Mouse (Mus musculus) T-helper 2 cell (primary cell): Measurements from ENCODE around the gene Atp9a.

Experiments
- in situ Hi-C: fragments of 300-600 bp; cut with MboI, MseI; formaldehyde crosslinking; loops from one replicate; pipeline ENCODE4 v1.15.1; 2025; ENCODE audit warnings: high pct_unique_total_duplicates

The Atp9a gene

DNA sequence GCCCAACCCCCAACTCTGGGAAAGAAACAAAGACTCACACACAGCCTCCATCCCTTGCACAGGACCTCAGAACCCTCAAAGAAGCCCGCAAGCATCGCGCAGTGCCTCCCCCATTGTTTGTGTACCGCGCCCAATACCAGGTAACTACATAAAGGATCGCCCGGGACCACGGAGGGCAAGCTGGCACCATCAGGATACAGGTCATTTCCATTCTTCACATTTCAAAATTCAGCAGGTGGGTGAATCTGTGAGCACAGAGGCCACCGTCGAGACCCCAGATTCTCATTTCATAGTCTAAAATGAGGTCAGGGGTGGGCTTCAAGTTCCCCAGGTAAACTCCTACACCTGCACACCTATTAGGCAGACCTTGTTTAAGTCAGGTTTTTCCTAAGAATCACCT lies 1.7 kb downstream of the Atp9a start:
- in situ Hi-C loops: no loop called here

- in situ Hi-C loops: no loop called here
These were observed 3.4 kb downstream of the Atp9a start for GRCm38 (mm10) chr2:168738854-168739253.

DNA sequence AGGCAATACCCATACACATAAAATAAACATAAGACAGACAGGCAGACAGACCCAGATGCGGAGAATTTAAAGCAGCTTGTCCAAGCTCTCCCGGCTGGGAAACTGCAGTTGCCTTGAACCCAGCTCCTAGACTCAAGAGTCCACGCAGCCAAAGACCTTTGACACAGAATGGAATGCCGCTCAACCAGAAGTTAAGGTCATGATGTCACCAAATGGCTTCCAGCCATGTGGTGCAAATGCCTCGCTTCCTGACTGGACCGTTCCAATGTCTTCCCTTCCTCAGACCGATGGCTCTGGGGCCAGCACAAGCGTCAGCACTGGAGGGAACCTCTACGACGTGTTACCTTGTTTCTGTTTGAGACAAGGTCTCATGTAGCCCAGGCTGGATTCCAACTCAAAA lies 4.3 kb downstream of the Atp9a start:
- in situ Hi-C loops: no loop called here

GRCm38 (mm10) chr2:168734023-168734422 lies 8.2 kb downstream of the Atp9a start:
- in situ Hi-C loops: no loop called here

DNA sequence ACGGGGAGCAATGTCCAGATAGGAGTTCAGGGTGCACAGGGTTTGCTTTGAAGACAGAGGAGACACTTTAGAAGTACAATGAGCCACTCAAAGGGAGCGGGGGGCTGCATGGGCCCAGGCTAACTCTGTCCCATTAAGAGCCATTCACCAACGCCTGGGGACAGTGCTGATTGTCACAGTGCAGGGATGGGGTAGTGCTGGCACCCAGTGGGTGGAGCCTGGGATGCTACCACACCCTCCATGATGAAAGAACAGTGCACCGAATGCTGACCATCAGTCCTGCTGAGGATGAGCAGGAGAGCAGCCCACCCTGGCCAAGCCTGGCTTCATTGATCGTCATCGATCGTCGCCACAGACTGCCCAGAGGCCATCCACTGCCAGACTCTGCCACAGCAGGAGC lies 11.0 kb downstream of the Atp9a start:
- in situ Hi-C loops: no loop called here

DNA sequence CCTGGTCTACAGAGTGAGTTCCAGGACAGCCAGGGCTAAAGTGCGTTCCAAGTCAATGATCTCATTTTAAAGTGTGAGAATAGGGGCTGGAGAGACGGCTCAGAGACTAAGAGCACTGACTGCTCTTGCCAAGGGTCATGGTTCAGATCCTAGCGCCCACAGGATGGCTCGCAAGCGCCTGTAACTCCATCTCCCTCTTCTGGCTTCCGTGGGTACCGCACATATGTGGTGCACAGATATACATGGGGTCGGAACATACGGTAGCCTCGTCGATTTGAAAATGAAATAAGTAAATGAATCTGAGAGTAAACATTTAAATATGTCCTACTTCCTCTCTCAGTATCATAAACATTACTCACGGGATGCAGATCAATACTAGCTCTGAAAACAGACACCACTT lies 12.5 kb downstream of the Atp9a start:
- in situ Hi-C loops: no loop called here

- in situ Hi-C loops: no loop called here
These were observed 14.2 kb downstream of the Atp9a start for GRCm38 (mm10) chr2:168728045-168728444.

- in situ Hi-C loops: no loop called here
These were observed 16.2 kb downstream of the Atp9a start for GRCm38 (mm10) chr2:168726007-168726406.

GRCm38 (mm10) chr2:168721313-168721712 lies 20.9 kb downstream of the Atp9a start:
- in situ Hi-C loops: no loop called here

DNA sequence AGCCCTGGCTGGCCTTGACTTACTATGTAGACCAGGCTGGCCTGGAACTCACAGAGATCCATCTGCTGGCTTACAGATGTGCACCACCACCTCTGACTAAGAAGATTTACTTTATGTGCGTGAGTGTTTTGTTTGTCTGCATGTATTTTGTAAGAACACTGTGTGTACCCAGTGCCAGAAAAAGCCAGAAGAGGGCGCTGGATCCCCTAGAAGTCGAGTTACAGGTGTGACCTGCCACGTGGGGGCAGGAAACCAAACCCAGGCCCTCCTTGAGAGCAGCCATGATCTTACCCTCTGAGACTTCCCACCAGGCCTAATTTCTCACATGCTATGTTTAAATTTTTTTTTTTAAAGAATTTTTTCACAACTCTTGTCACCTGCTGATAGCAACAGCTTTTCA lies 22.5 kb downstream of the Atp9a start:
- in situ Hi-C loops: no loop called here

DNA sequence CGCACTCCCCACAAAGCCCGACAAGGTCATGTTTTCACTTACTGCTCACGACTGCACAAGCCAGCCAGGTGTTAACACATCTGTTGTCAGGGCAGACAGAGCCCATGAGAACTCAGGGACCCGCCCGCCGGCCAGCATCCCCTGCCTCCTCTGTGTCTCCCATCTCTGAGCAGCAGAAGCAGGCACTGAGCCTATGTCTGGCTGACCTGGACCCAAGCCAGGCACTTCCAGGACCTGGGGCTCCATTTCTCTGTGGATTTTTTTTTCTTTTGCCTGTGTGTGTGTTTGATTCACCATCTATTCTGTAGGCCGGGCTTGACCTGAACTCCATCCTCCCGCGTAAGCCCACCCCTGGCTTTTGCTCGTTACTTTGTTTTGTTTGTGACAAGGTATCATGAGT lies 23.5 kb downstream of the Atp9a start:
- in situ Hi-C loops: no loop called here

- in situ Hi-C loops: no loop called here
These were observed 23.9 kb downstream of the Atp9a start for GRCm38 (mm10) chr2:168718267-168718666.

GRCm38 (mm10) chr2:168712199-168713176 lies 29.7 kb downstream of the Atp9a start:
- in situ Hi-C loops: no loop called here

DNA sequence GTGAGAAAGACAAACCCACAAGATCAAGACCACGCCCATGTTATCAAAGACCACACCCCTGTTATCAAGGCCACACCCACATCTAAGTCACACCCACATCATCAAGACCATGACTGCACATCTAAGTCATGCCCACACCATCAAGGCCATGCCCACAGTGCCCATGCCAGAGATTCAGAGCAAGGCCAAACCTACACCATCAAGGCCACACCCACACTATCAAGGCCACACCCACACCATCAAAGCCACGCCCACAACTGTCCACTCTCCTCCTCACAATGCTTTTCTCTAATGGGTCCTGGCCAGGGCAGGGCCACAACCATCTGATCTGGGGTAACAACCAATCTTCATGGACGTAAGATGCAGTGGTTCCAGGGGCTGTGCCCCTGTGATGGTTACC lies 31.2 kb downstream of the Atp9a start:
- in situ Hi-C loops: no loop called here

- in situ Hi-C loops: no loop called here
These were observed 34.4 kb downstream of the Atp9a start for GRCm38 (mm10) chr2:168707766-168708165.

DNA sequence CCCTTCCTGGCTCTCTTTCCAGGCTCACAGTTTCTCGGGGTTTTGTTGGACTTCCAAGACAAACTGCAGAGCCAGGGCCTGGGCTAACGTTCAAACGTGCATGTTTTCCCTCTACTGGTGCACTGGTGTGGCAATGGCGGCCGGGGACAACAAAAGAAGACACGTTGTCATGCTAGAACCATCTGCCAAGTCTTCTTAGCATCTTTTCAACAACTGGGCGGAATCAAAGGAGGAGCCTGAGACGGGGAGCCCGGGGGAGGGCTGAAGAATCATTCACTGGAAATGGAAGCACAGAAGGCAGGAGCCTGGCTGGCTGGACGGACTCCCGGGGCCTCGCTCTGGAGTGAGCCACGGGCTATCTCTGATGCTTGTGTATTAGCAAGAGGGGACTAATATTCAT lies 39.9 kb downstream of the Atp9a start:
- in situ Hi-C loops: no loop called here

DNA sequence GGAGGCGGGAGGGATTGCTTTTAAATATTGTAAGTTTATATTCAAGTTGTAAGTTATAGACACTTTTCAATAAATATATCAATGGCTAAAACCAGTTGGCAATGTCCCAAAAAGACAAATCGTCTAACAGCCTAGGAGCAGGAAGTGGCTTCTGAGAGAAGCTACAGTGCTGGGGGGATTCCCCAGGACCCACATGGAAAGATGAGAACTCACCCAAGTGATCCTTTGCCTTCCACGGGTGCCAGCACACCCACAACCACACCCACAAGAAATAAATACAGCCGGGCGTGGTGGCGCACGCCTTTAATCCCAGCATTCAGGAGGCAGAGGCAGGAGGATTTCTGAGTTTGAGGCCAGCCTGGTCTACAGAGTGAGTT lies 47.2 kb downstream of the Atp9a start:
- in situ Hi-C loops: no loop called here

GRCm38 (mm10) chr2:168694379-168695026 lies 47.7 kb downstream of the Atp9a start:
- in situ Hi-C loops: no loop called here

DNA sequence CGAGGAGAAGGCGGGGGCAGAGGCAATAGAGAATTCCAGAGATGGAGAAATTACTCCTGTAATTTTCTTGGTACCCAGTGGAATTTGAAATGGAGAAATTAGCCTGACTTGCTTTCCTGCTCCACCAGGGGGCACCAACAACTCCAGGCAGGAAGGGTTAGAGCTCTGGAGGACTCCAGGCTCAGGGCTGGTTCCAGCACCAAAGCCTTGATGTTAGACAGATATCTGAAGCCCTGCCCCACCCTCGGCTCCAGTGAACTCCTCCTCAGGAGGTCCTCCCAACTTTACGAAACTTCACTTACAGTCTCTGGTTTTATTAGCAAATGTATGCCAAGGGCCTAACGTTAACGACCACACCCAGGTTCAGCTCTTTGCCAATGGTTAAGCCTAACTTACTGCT lies 50.4 kb downstream of the Atp9a start:
- in situ Hi-C loops: no loop called here

- in situ Hi-C loops: no loop called here
These were observed 54.9 kb downstream of the Atp9a start for GRCm38 (mm10) chr2:168687326-168687725.

- in situ Hi-C loops: no loop called here
These were observed 56.3 kb downstream of the Atp9a start for GRCm38 (mm10) chr2:168685909-168686308.

GRCm38 (mm10) chr2:168684695-168685094 lies 57.5 kb downstream of the Atp9a start:
- in situ Hi-C loops: no loop called here

GRCm38 (mm10) chr2:168683520-168684150 lies 58.6 kb downstream of the Atp9a start:
- in situ Hi-C loops: no loop called here
